Mouse (Mus musculus) C2C12 (cell line): ENCODE measurements around the gene Tectb.

ENCODE experiments used
- CEBPB ChIP-seq: IDR thresholded peaks from one replicate; pipeline ENCODE4 v1.6.1; 2011; ENCODE audit warnings: low read depth, mild to moderate bottlenecking, control low read depth, moderate library complexity
- CTCF ChIP-seq: IDR thresholded peaks from one replicate; pipeline ENCODE4 v1.5.1; 2011; ENCODE audit not compliant: control insufficient read depth, insufficient read depth, insufficient read length
- FOSL1 ChIP-seq: IDR thresholded peaks from one replicate; pipeline ENCODE4 v1.8.0; 2011; ENCODE audit warnings: mild to moderate bottlenecking, low read length; ENCODE audit not compliant: poor library complexity, insufficient read depth, severe bottlenecking
- MAX ChIP-seq: IDR thresholded peaks from one replicate; pipeline ENCODE4 v1.6.1; 2011; ENCODE audit warnings: mild to moderate bottlenecking, control low read depth
- MYOD1 ChIP-seq: IDR thresholded peaks from one replicate; pipeline ENCODE4 v1.6.1; 2011; ENCODE audit warnings: low read depth; ENCODE audit not compliant: control insufficient read depth, insufficient read length
- MYOG ChIP-seq: IDR thresholded peaks from one replicate; pipeline ENCODE4 v1.6.1; 2011; ENCODE audit not compliant: control insufficient read depth, insufficient read length; ENCODE audit errors: extremely low read depth
- USF1 ChIP-seq: IDR thresholded peaks from one replicate; pipeline ENCODE4 v1.6.1; 2011; ENCODE audit warnings: low read depth, mild to moderate bottlenecking, control low read depth, moderate library complexity

DNA sequence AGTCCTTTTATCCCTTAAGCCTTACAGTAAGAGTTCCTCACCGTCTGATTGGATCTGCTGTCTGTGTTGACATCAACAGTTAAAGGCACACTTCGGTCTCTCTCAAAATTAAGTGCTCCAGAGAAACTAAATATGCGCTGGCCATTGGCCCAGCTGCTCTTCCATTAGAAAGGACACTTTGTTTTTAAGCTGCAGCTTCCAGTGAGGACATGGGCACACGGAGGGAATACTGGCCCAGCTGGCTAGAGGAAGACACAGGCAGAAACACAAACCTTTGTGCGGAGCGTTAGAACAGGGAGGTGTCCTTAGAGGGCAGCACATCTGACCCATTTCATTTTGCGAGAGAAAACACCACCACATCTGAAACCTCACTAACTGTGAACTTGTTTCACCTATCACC is 3.9 kb downstream of the Tectb start:
- TF ChIP-seq CTCF (no peak), MAX (no peak), USF1 (no peak), MYOD1 (no peak), CEBPB (no peak), MYOG (no peak), FOSL1 (no peak)
